Mouse (Mus musculus) kidney, postnatal 36 days (tissue): ENCODE results near the gene Inka1.
"Not testable (repeated sequence)": the region's sequence is repeated elsewhere in the genome, so short reads cannot be mapped to it uniquely, and the experiment has no call there.

Source experiments
- DNase-seq, 2 experiments: peaks; one replicate each; pipeline ENCODE4 v3.0.0; 2021 to 2022; ENCODE audit warnings: mixed read lengths in 2 of 2

Inka1 gene

DNA sequence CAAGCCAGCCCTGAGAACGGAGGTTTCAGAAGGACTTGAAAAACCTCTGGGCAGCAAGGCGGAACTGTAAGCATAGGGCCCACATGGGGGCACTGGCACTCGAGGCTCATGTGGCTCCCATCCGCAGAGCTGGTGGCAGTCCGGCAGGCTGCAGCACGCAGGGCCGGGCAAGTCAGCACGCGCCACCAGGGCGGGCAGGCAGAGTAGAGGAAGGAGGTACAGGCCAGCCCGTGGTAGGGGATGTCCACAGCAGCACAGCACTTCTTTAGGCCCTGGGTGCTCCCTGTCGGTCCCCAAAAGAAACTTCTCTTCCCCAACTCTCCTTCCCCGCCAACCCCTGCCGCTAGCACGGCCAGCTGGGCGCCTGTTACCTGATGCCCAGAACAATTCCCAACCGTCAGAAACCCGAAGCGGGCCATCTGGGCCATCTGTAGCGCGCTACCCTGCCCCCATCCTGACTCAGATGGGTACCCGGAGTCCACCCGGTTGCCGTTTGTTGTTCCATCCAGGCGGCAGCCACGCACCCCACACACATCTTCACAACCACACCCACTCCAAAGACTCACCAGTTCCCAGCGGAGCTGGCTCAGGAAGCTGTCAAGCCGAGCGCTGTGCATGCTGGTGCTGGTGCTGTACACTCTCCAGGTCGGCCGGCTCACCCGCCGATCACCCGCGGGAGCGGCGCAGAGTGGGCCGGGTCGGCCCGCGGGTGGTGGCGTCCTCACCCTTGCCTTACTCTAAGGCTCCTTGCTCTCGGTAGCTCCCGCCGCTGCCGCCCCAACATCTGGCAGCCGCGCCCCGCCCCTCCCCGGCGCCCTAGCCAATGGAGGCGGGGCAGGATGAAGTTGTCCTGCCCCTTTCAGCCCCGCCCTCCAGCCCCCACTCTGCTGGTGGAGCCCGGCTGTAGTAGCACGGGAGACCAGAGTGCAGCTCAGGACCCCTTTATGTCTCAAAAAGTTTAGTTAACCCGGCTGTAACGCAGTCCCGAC lies at the start of gene Inka1:
Gene Inka1 (minus strand): TSS at position 749 of the 989 bp plus-strand sequence.
- peak; percentile 90 to 96 for DNase-seq

DNA sequence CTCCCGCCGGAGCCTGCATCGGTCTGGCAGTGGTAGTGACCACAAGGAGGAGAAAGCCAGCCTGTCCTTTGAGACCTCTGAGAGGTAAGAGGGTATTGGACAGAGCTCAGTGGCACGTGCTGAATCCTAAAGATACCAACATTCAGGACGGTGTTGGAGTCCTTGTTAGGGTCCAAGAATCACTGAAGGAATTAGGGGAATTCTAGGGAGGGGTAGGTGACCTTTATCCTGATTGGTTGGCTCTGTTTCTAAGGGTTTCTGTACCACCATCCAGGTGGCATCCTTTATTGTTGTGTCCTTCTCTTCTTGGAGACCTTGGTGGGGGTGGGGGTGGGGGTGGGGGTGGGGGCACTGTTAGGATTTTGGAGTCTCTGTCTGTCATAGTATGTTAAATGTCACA lies 46.4 kb upstream of the Inka1 start:
- no peak for DNase-seq

DNA sequence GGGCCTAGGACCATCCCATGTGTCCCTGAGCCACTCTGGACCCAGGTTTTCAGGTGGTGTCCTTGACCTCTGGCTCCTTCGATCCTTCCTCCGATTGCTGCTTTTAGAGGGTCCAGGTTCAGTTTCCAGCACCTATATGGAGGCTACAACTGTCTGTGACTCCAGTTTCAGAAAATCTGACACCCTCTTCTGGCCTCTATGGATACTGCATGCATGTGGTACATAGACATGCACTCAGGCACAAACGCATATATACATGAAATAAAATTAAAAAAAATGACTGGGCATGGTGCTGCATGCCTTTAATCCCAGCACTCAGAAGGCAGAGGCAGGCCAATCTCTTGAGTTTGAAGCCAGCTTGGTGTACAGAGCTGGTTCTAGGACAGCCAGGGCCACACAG lies 42.2 kb upstream of the Inka1 start:
- no peak for DNase-seq

DNA sequence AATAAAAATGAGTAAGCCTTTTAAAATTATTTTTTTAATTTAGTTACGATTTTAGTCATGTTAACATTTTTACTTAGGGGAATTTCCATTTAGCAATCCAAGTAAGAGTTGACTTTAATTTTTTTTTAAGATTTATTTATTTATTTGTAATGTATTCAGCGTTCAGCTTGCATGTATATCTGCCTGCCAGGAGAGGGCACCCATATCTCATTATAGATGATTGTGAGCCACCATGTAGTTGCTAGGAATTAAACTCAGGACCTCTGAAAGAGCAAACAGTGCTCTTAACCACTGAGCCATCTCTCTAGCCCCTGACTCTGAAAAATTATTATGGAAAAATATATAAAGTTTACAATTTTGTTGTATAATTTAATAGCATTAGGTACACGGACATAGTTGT lies 40.9 kb upstream of the Inka1 start:
- DNase-seq, result no peak

DNA sequence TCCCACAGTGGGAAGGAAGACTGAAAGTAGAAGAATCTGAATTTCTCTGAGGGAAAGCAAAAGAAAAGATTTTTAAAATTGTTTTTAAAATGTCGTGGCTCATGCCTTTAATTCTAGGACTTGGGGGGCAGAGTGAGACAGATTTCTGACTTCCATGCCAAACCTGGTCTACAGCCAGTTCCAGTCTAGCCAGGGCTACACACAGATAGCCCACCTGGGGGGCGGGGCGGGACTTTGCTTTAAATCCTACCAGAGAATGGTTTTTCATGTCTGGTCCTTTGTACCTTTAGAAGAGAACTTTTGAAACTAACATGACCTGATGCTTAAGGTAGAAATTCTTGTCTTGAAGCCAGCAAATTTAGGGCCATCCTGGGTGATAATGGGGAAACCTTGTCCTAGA lies 37.5 kb upstream of the Inka1 start:
- DNase-seq, result no peak

DNA sequence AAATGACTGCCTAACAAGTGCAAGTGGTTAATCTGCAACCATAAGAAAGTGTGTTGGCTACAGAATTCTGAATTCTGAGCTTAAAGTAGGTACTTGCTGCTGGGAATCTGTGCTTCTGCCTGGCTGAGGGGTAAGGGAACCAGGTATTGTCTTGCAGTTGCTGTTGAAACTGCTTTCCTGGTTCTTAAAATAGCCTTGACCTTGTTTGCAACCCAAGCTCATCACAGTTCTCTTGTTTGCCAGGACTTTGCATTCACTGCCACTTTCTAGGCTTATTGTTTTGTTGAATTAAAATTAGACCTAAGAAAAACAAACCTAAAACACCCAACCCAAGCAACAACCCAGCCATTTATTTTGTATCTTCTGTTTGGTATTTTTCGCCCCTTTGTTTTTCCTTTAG lies 35.1 kb upstream of the Inka1 start:
- no peak for DNase-seq

DNA sequence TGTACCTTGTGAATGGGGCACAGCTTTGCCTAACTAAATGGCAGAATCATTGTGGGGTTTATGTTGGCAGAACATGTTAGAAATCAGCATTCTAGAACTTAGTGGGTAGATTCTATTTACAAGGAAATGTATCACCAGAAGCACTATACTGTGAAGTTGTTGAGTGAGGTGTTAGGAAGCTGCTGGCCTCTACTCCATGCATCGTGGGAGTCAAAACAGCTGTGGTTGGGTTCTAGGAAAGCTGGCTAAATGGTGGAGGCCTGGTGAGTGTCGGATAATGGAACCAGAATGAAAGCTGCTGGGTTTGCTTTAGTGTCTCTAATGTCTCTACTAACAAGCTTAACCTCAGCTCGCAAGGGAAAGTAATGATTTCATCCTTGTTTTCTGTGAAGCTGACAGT lies 31.4 kb upstream of the Inka1 start:
- DNase-seq, result no peak

DNA sequence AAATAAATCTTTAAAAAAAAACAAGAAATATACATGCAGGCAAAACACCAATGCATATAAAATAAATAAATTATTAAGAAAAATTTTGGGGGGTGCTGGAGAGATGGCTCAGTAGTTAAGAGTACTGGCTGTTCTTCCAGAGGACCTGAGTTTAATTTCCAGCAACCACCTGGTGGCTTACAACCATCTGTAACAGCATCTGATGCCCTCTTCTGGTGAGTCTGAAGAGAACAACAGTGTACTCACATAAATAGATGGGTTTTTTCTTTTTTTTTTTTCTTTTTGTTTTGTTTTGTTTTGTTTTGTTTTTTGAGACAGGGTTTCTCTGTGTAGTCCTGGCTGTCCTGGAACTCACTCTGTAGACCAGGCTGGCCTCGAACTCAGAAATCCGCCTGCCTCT lies 27.9 kb upstream of the Inka1 start:
- not testable (repeated sequence) for DNase-seq

DNA sequence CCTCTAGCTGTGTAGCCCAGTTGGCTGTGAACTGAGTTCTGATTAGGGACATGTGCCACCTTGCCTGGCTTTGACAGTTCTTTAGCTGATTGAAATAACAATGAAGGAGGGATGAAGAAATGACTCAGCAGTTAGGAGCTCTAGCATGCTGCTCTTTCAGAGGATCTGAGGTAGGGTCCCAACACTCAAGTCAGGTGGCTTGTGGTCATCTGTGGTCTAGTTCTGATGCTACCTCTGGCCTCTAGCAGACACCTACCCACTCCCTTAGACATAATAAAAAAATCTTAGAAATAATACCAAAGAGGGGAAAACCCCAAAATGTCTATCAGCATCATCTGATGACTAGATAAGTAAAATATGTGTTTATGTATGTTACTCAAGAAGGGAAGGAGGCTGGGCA lies 24.7 kb upstream of the Inka1 start:
- no peak for DNase-seq

DNA sequence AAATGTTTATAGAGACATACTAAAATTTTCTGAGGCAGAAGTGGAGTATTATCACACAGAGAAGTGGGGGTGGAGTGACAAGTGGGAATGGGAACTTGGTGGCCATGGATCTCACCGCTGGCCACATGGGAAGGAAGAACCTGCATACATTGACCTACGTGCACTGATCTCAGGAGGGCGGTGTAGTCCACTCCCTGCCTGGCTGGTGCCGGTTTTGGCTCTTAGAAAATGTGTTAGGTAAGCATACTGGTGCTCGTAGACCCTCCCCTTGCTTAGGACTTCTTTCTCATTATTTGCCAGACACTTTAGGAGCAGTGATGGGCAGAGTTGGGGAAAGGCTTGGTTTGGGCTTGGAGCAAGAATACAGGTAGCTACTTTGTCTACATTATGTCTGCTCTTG lies 22.4 kb upstream of the Inka1 start:
- DNase-seq, result no peak

DNA sequence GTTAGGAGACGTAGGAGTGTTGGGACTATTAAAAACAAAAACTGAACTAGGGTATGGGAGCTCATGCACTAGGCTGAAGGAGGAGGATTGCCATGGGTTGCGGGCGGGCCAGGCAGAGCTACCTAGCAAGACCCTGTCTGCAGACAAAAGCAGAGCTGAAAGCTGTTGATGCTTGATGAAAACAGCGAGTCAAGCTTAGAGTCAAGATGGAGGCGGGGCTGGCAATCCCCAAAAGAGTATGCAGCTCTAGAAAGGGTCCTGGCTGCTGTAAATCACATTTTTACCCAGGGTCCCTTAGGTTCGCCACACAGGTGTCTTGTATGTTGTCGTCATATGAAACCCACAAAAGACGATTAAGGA lies 17.8 kb upstream of the Inka1 start:
- no peak for DNase-seq

DNA sequence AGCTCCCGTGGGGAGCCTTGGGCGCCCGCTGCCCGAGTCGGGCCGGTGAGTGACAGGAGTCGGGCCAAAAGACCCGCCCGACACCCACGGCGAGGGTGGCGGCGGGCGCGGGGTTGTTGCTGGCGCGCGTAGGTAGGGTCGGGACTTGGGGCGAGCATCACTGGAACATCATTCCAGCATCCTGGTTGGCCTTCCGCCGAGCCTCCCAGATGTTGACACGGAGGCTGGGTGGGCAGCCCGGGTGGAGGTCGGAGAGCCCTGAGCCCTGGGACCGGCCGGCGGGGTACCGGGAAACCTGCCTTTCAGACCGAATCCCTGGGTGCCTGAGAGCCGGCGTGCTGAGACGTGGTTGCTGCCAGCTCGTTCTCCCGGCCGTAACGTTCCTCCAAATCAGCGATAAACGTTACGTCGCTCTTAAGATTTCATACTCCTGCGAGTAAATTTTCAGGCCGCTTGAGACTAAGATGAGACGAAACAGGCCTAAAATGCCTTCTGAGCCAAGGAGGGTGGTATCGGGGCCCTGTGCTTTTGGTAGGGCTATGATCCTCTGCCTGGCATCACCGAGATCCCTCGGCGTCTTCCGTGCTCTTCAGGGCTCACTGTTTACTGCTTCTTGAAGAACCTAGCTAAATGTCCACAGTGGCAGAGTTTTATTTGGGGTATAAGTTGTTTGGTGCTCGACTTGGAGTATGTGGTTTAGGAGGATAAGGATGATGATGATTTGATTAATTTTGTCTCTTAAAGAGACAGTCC lies 17.3 kb upstream of the Inka1 start:
- DNase-seq, result no peak

DNA sequence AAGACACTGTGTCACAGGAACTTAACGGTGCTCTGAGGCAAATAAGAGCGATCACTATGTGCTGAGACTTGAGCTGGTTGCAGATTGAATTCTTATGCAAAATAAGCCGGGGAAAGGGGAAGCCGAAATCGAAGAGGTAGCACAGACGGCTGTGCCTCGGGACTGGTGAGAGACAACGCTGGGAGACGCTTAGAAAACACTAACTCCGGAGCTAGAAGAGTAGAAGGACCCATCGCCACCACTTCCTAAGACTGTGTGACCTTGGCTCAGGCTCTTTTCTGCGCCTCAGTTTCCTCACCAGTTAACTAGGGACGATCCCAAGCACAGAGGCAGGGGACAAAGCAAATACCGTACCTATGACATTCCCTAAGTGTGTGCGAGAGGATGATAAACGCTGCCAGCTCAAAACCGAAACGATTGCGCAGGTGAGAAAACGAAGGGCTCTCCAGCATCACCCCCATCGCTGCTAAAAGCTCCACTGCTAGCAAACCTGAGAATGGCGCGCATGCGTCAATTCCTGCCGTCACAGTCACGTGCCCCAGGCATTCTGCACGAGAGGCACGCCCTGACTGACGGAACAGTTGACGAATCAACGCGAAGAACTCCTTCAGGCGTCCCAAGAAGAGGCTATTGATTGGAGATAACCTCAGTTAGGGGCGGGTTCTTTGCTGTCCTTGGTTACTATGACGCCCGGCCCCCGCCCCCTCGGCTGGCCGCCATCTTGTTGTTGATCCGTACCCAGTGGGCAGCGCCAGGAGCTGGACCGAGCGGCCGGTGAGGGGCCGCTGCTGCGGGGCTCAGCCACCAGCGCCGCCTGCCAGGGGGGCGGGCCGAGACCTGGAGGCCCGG lies 16.5 kb upstream of the Inka1 start, which contains the start of gene Ip6k1:
Gene Ip6k1 (plus strand): TSS at position 580 of the 849 bp plus-strand sequence.
- DNase-seq, result peak; percentile 100

DNA sequence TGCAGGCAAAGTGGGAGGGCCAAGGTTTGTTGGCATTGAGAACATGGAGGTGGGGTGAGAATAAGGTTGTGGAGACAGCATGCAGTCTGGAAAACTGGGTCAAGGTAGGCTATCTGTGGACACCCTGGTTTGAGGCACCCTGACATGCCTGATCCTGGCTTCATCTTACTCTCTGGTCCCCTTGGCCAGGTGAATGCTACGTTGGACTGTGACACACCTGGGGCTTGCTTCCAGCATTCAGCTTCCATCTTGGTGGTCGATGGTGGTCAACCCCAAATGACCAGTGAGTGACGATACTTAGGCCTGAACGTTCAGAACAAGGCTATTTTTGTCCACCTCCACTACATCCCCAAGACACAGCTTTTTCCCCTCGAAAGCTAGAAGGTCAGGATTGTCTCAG lies 10.4 kb upstream of the Inka1 start, which contains the start of gene Gm20662:
Gene Gm20662 (plus strand): TSS at position 301 of the 400 bp plus-strand sequence.
- no peak for DNase-seq

DNA sequence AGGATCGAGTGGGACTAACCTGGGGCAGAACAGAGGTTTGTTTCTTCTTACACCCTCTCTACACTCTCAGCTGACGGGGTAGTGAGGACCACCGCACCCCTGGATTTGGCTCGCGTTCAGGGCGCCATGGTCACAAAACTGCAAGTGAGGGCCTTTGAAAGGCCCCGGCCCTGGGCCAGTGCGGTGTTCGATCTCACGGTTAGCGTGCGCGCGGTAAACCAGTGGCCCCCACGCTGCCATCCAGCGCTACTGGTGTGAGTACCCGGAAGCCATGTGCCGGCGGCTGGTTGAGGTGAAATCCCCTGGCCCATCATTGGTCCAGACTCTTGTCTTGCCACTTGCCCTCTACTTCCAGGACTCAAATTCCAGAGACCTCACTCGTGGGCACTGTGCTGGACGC lies 9.8 kb upstream of the Inka1 start:
- DNase-seq, result no peak

DNA sequence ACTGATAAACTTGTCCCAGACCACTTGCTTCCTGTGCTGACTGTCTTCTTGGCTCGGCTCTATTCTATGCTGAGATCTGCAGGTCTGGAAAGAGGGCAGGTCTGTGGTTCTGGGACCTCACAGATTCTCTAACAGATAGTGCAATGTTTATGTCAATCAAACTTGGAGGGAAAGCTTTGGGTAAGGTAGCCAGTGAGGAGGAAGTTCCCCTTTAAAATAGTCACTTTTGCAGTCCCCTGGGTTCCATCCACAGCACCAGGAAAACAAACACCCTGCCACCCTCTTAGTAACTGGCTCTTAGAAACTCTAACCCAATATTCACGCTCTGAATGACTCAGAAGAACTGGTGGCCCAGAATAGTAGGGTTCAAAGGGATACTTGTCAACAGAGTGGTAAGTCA lies 8.8 kb upstream of the Inka1 start:
- no peak for DNase-seq

DNA sequence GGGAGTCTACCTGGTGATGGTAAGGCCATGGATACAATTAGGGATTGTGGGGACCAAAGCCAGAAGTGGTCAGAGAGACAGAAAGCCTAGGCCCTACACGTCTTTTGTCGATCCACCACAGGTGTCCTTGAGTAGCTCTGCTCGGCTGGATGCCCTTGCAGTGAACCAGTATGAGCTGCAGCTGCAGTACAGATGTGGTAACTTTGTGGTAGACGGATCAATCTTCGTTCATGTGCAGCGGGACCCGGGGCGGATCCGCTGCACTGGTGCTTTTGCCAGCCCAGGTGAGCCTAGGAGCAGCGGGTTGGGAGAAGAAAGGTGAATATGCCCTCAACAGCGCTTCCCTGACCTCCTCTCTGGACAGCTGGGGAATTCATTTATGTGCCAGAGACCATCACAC lies 7.3 kb upstream of the Inka1 start:
- no peak for DNase-seq

DNA sequence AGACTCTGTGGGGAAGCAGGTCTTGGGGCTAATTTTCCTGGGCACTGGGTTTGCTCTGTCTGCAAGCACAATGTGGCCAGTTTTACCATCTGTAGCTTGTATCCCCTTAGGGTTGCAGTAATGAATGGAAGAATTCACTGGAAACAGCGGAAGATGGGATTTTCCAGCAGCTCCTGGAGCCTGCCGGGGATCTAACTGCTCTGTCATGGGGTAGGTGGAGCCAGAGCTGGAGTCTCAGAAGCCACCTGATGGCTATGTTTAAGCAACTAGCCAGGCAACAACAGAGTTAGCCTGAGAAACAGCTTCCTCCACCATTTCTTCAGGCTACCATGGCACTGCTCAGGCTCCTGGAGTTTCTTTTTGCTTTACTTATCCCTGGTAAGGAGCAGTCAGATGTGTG lies 6.5 kb upstream of the Inka1 start, which contains the start of gene Cdhr4:
Gene Cdhr4 (plus strand): TSS at position 301 of the 400 bp plus-strand sequence.
- DNase-seq, result no peak

DNA sequence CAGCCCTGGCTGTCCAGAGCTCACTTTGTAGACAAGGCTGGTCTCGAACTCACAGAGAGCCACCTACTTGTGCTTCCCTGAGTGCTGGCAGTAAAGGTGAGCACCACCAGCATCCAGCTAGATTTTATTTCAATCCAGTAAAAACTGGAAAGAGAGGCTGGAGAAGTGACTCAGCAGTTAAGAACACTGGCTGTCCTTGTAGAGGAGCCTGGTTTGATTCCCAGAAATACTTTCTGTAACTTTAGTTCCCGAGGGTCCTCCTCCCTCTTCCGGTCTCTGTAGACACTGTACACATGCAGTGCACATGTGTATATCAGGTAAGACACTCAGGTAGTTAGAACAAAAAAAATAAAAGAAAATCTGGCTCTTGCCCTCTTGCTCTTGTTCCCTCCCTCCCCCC lies 2.3 kb upstream of the Inka1 start:
- DNase-seq, result no peak

DNA sequence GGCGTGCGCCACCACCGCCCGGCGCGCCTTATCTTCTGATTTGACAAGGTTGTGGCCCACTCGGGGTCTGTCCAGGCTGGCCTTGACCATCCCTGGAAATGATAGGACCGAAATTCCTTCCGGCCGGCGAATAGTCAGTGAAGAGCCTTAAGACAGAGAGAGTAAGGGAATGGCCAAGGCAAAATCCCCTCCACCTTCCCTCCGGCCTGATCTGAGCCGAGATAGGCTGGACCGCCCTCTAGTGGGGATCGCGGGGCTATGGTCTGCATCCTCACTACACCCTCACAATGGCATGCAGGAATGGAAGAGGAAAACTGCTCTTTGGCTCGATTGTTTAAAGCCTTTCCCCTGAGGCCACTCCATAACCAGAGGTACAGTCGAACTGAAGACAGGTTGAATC lies 697 bp upstream of the Inka1 start:
- DNase-seq, result peak; percentile 85 to 89

DNA sequence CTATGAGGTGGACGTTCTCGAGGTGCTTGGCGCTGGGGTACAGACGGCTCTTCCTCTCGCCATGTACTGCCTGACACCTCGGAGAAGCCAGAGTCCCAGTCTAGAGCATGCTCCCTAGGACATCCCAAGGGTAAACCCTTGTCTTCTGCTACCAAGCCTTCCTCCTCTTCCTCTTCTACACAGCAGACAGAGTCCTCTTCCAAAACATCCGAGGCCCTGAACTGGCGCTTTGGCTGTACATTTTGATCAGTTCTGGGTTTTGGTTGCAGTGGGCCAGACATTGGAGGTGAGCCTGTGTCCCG lies 974 bp downstream of the Inka1 start:
- no peak for DNase-seq

DNA sequence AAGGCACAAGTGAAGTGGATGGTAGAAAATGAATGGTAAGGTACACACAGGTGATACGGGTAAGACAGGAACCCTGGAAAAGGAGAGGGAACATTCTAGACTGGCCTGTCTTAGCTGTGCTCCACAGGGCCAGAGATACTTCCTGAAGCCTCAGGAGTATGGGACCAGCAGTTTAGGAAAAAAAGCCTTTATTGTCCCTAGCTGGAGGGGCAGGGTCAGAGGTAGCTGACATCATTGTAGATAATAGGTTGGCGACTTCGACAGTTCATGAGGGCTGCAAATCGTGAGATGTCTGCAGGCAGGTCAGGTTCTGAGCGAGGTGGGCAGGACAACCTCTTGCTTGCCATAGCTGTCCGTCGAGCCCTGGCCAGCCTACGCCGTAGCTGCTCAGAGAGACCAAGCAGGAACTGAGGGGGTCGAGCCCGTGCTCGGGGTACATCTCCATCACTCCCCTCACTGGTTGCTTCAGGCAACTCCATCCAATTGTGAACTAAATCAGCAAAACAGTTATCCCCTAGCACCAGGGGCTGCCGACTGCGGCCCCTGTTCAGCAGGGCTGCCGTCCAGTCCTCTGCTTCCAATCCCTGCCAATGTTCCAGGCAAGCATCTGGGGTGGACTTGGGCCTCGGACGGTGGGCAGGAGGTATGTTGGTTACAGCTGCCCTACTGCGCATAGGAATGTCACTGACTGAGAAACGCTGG lies 1.5 kb downstream of the Inka1 start:
- DNase-seq, result no peak
